Mouse (Mus musculus): ENCODE measurements around the gene Il12rb2.
A peak's percentile ranks its signal among the peaks of the same experiment; 100 is the strongest.

Gene Il12rb2

GRCm38 (mm10) chr6:67296126-67296525 is 79.9 kb downstream of the Il12rb2 start:
- DNase-seq (ENCODE audit: low spot score in 2 of 2): no peak

DNA sequence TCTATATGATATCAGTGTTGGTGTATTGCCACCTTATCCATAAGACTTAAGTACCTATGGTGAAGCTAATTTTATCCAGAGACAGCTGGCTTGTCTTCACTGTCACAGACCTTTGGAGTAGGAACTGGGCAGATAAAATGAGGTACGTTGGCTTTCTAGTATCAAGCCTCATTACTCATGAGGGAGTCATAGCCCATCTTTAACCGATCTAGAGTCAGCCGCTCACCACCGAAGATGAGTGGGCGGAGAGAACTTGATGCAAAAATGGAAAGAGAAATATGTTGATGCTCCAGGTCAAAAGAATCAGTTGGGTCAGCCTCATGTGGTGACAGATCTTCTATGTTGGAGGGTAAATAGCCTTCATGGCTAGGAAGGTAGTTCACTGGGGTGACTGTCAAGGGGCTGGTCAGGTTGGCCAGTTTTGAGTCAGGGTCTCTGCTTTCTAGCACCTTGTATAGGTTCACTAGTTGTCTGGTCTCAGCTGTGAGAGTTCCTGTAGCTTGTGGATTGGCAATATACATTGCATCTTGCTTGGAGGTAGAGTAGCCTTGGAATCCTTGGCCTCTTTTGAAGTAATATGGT is 83.9 kb downstream of the Il12rb2 start:
- no peak for DNase-seq (ENCODE audit: low spot score in 2 of 2)

DNA sequence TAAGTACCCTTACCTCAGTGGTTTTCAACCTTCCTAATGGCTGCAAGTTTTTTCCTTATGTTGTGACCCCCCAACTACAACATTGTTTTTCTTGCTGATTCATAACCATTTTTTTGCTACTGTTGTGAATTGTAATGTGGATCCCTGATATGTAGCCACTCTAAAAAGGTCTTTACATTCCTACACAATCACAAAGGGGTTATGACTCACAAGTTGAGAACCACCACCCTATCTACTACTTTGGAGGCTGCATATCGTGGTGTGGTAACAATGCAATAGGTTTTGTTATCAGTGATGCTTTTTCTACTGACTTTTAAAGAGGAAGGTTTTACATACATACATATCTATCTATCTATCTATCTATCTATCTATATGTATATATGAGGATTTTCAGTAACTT is 93.1 kb downstream of the Il12rb2 start:
- no peak for DNase-seq (ENCODE audit: low spot score in 2 of 2)

GRCm38 (mm10) chr6:67281614-67282197 is 94.3 kb downstream of the Il12rb2 start:
- DNase-seq (ENCODE audit: low spot score in 2 of 2): peak in 1 of 2 experiments; percentile 25

DNA sequence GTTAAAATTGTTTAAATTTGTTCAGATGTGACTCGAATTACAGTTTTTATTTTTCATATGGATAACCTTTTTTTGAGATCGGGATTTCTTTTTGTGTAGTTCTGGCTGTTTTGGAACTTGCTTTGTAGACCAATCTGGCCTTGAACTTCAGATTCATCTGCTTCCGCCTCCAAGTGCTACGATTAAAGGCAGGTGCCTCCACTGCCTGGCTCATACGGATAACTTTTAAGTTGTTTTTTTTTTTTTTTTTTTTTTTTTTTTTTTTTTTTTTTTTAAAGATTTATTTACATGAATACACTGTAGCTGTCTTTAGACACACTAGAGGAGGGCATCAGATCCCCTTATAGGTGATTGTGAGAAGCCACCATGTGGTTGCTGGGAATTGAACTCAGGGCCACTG is 98.0 kb downstream of the Il12rb2 start:
- no peak for DNase-seq (ENCODE audit: low spot score in 2 of 2)

DNA sequence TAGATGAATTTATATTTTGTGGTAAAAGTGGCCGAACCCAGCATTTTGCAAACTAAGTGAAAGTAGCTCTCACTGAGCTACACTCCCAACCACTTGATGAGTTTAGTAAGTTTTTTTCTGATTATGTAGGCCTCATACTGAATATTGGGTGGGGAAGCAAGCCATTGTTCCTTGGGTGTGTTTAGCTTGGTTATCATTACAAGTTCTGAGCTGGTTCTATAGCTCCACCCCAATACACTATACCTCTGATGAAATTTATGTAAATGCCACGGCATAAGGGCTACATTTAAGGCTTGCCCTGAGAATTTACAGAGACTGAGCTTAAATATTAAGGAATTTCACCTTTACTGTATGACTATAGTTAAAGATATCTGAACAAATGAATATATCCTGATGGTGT is 106.5 kb downstream of the Il12rb2 start:
- DNase-seq (ENCODE audit: low spot score in 2 of 2): no peak

- DNase-seq (ENCODE audit: low spot score in 2 of 2): no peak
These were observed 107.0 kb downstream of the Il12rb2 start for GRCm38 (mm10) chr6:67268983-67269382.

DNA sequence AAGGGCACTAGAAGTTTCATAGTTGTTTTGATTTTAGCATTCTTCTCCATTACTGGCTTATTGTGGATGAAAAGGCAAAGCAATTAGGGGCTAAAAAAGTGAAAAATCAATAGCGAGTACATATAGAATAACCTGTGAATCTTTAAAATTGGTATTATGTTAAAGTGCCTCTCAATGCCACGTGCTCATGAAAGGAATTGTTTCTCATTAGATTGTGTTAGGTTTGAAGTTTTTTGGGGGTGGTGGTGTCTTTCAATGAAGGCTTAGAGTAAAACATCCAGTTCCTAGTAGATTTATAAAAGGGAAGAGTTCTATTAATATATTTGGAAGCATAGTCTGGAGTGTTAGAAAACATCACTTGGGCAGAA is 107.8 kb downstream of the Il12rb2 start:
- DNase-seq (ENCODE audit: low spot score in 2 of 2): no peak

DNA sequence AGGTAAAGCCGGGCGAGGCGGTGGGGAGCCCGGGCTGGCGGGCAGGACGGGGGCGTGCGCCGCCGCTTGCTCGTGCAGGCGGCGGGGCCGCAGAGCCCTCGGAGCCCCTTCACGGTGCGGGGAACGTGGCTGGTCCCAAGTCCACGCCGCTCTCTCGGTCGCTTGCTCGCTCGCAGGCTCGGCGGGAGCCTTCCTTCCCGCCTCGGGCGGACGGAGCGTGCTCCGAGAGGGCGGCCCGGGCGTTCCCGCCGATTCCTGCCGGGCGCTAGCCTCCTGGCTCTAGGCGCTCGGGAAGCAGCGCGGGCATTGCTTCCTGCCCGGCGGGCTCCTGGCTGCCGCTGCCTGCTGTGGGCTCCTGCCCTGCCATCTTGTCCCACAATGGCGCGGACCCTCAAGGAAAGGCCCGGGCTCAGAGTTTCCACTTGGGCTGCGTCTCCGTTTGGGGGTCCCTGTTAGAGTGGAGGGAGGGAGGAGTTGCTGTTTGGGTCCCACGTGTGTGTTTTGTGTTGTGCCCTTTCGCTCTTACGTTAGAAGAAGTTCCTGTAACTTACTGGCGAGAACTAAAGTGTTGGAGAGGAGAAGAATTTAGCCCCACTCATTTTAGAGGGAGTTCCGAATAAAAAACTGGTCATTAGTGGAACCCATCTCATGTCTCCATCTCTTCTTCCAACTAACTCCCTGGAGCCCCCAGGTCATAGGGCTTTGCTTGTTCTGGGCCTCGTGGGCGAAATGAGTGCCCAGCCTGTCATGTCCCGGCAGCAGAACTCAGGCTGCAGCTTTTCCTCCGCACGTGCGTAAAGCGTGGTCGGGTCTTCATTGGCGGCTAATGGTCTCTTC is 108.4 kb downstream of the Il12rb2 start:
- DNase-seq (ENCODE audit: low spot score in 2 of 2): peak; percentile 31 to 43

- DNase-seq (ENCODE audit: low spot score in 2 of 2): peak; percentile 99
These were observed 109.2 kb downstream of the Il12rb2 start for GRCm38 (mm10) chr6:67266664-67267407.

- DNase-seq (ENCODE audit: low spot score in 2 of 2): no peak
These were observed 109.8 kb downstream of the Il12rb2 start for GRCm38 (mm10) chr6:67266159-67266657.

DNA sequence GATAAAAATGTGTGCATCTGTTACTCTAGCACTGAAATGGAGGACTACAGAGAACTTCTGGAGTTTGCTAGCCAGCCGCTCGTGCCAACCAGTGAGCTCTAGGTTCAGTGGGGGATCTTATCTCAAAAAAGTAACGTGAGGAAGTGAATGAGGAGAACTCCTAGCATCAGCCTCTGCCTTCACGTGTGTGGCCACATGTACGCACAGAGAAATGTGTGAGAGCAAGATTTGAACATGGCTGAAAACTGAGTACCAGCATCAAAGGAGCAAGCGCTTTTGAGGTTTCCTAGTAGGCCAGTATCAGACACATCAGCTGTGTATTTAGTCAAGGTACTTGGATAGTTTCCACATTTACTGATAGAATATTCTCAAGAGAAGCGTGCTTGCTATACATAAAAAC is 111.1 kb downstream of the Il12rb2 start:
- no peak for DNase-seq (ENCODE audit: low spot score in 2 of 2)

GRCm38 (mm10) chr6:67251095-67251494 is 124.9 kb downstream of the Il12rb2 start:
- no peak for DNase-seq (ENCODE audit: low spot score in 2 of 2)

GRCm38 (mm10) chr6:67244451-67244850 is 131.5 kb downstream of the Il12rb2 start:
- no peak for DNase-seq (ENCODE audit: low spot score in 2 of 2)

DNA sequence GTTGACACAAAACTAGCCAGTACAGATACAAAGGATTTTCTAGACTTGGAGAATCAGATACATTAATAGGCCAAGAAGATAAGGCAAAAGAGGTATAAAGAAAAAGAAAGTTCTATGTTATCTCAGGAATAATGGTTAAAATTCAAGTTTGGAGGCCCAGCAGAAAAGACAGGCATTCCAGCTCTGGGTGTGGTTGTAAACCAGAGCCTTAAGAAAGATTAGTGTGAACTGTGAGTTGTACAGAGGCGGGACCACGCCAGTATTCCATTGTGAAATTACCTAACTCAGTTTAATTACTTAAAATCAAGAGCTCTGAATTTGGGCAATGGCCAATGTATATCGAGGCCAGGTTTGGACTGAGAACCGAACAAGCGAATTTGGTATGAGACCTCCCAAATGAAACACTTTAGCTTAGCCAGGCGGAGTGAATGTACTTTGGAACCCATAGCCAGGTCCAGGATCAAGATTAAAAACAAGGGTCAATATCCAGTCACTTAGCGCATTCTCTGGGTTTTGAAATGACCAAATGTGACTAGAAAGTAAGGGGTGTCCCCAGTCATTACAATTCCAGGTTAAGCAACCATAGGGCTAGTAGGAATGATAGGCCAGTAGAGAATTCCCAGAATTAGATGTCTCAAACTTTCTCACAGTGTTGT is 132.1 kb downstream of the Il12rb2 start:
- no peak for DNase-seq (ENCODE audit: low spot score in 2 of 2)
